1 mouse cellular context compared by ENCODE assay signal in the genomic region with DNA sequence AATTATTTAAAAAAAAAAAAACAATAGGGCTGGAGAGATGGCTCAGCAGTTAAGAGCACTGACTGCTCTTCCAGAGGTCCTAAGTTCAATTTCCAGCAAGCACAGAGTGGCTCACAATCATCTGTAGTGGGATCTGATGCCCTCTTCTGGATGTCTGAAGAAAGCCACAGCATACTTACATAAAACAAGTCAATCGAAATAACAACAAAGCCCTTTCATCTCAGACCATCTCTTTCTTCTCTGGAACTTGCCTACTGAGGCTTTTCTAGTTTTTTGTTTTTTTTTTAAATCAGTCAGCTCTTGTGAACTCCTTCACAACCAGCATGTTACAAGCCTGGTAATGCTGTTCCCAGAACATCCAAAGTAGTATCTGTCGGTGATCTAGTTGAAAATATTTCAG.
A peak's percentile ranks its signal among the peaks of the same experiment; 100 is the strongest.
TF ChIP-seq lines count a peak whose summit lies in the region.

No protein-coding gene starts in this region.

TF ChIP-seq in MEL, 35 proteins besides CTCF, POLR2A, EP300 and RAD21:
- TF ChIP-seq SIN3A (IDR thresholded peaks at IDR 0.05; ENCODE audit: low read length) (no peak; the same call in 1 of the 2 replicates), MYC (IDR thresholded peaks at IDR 0.05; ENCODE audit: low read depth, low read length) (peak; percentile 42; the same call in 1 of the 2 replicates), GATA1 (IDR thresholded peaks at IDR 0.05; ENCODE audit: low read depth, low read length) (no peak), ZC3H11A (IDR thresholded peaks at IDR 0.05; ENCODE audit: low read depth, low read length) (0 out of 2 replicates have a peak, but pooled peaks have one; percentile 1), USF2 (IDR thresholded peaks at IDR 0.05; ENCODE audit: borderline replicate concordance in 1 of 2, insufficient read depth in 1 of 2, low read depth in 1 of 2, low read length in 2 of 2) (no peak), MAZ (IDR thresholded peaks at IDR 0.05; ENCODE audit: low read depth, low read length) (no peak), TAL1 (IDR thresholded peaks at IDR 0.05; ENCODE audit: low read length) (no peak), SMC3 (IDR thresholded peaks at IDR 0.05; ENCODE audit: low read depth, low read length) (peak; percentile 41)
